ENCODE assay signal across 44 mouse cellular contexts in genomic region chr16:84476948-84477347, GRCm38 (mm10). TPM values are rescaled to one million over a fixed set of nuclear protein-coding genes. Genes with fewer than 3 reads are reported as not detected.
"Had no signal": no experiment of that assay in that cellular context is flagged by ENCODE, and none has a peak within 500 bp of the region (broad histone marks: within the 10 kb centered on the region; RNA-seq: fewer than 3 reads in every experiment).

No protein-coding gene starts in this region.

- H3K4me3 ChIP-seq: heart, embryonic 10.5 days; heart, embryonic 12.5 days; heart, embryonic 13.5 days; heart, embryonic 15.5 days; hindbrain, embryonic 10.5 days; hindbrain, embryonic 12.5 days; hindbrain, embryonic 13.5 days; hindbrain, embryonic 15.5 days; intestine, embryonic 15.5 days; kidney, embryonic 15.5 days; layer of hippocampus, adult 2 months; left cerebral cortex, adult 2 months had no signal

- H3K9me3 ChIP-seq: heart, embryonic 10.5 days; heart, embryonic 12.5 days; heart, embryonic 13.5 days; heart, embryonic 15.5 days; hindbrain, embryonic 10.5 days; hindbrain, embryonic 12.5 days; hindbrain, embryonic 13.5 days; hindbrain, embryonic 15.5 days; intestine, embryonic 15.5 days; kidney, embryonic 15.5 days had no signal

- DNase-seq: heart, postnatal 10 days; heart, postnatal 14 days; heart, postnatal 36 days; heart, postnatal 4 days; kidney, adult 18-20 months; kidney, adult 2 months; kidney, adult 8-10 months; kidney, adult 9 months; kidney, postnatal 10 days; kidney, postnatal 14 days; kidney, postnatal 25 days; kidney, postnatal 36 days; kidney, postnatal 4 days; layer of hippocampus, adult 9-11 months; layer of hippocampus, postnatal 36 days had no signal

- H3K4me2 ChIP-seq: heart, embryonic 11.5 days; heart, embryonic 12.5 days; heart, embryonic 13.5 days; heart, embryonic 15.5 days; hindbrain, embryonic 12.5 days; hindbrain, embryonic 13.5 days; hindbrain, embryonic 14.5 days; hindbrain, embryonic 15.5 days; intestine, embryonic 15.5 days; kidney, embryonic 15.5 days had no signal

- H3K36me3 ChIP-seq: heart, embryonic 10.5 days; heart, embryonic 12.5 days; heart, embryonic 13.5 days; heart, embryonic 15.5 days; hindbrain, embryonic 10.5 days; hindbrain, embryonic 12.5 days; hindbrain, embryonic 13.5 days; hindbrain, embryonic 15.5 days; intestine, embryonic 15.5 days; kidney, embryonic 15.5 days had no signal

- H3K27me3 ChIP-seq: heart, embryonic 12.5 days; heart, embryonic 13.5 days; heart, embryonic 15.5 days; hindbrain, embryonic 12.5 days; hindbrain, embryonic 13.5 days; hindbrain, embryonic 15.5 days; intestine, embryonic 15.5 days; kidney, embryonic 15.5 days had no signal

- H3K4me1 ChIP-seq: heart, embryonic 10.5 days; heart, embryonic 12.5 days; heart, embryonic 13.5 days; heart, embryonic 15.5 days; hindbrain, embryonic 10.5 days; hindbrain, embryonic 12.5 days; hindbrain, embryonic 13.5 days; hindbrain, embryonic 15.5 days; intestine, embryonic 15.5 days; kidney, embryonic 15.5 days had no signal

- H3K27ac ChIP-seq: heart, embryonic 10.5 days; heart, embryonic 13.5 days; heart, embryonic 15.5 days; hindbrain, embryonic 10.5 days; hindbrain, embryonic 12.5 days; hindbrain, embryonic 13.5 days; hindbrain, embryonic 14.5 days; hindbrain, embryonic 15.5 days; hindbrain, postnatal 0 days; intestine, embryonic 15.5 days; kidney, embryonic 15.5 days; kidney, postnatal 0 days; layer of hippocampus, adult 2 months; left cerebral cortex, adult 2 months had no signal

- H3K9ac ChIP-seq: heart, embryonic 12.5 days; heart, embryonic 13.5 days; heart, embryonic 15.5 days; hindbrain, embryonic 12.5 days; hindbrain, embryonic 13.5 days; hindbrain, embryonic 14.5 days; hindbrain, embryonic 15.5 days; intestine, embryonic 15.5 days; kidney, embryonic 15.5 days had no signal

RNA-seq across cellular contexts. Expression of gene A730009L09Rik, which starts 38.0 kb away (rescaled TPM):
- total RNA-seq: heart, postnatal 10 days; heart, postnatal 14 days; heart, postnatal 25 days; heart, postnatal 36 days; heart, postnatal 4 days; hematopoietic stem cell, adult 5-6 weeks had no signal
- polyA plus RNA-seq: heart, embryonic 10.5 days; heart, embryonic 11.5 days; heart, embryonic 12.5 days; heart, embryonic 13.5 days; heart, embryonic 14.5 days; heart, embryonic 15.5 days; heart, embryonic 16.5 days; heart, postnatal 0 days; hindbrain, embryonic 10.5 days; hindbrain, embryonic 11.5 days; hindbrain, embryonic 12.5 days; hindbrain, embryonic 13.5 days; hindbrain, embryonic 14.5 days; inflammation-experienced regulatory T-cells, adult 6 months; intestine, embryonic 14.5 days; intestine, embryonic 15.5 days; intestine, embryonic 16.5 days; intestine, postnatal 0 days; kidney, adult 2 months; kidney, embryonic 14.5 days; kidney, embryonic 15.5 days; kidney, embryonic 16.5 days; kidney, postnatal 0 days; large intestine, adult 2 months had no signal
